Mouse (Mus musculus) layer of hippocampus, adult 2 months (tissue): ENCODE measurements at regions not wholly inside any gene's neighbourhood (a gene's known extent, or its start where the extent isn't known, plus 50 kb on each side); places are given as distances from the start of the nearest gene placed in this dataset.
A peak's percentile ranks its signal among the peaks of the same experiment; 100 is the strongest.

Experiments used
- DNase-seq, 2 experiments: peaks; one replicate each; pipeline ENCODE4 v3.0.0; 2022; ENCODE audit warnings: low spot score in 2 of 2
- H3K27ac ChIP-seq: fragments of 200-600 bp; 2 replicates; pipeline ENCODE4 v1.8.1; 2022
- H3K4me3 ChIP-seq: fragments of 200-600 bp; 2 replicates; pipeline ENCODE4 v1.8.1; 2022; ENCODE audit warnings: mild to moderate bottlenecking
- CTCF ChIP-seq: fragments of 200-600 bp; conservative IDR thresholded peaks from 2 replicates; pipeline ENCODE4 v1.8.1; 2022; ENCODE audit warnings: antibody characterized with exemption, mild to moderate bottlenecking, moderate library complexity

DNA sequence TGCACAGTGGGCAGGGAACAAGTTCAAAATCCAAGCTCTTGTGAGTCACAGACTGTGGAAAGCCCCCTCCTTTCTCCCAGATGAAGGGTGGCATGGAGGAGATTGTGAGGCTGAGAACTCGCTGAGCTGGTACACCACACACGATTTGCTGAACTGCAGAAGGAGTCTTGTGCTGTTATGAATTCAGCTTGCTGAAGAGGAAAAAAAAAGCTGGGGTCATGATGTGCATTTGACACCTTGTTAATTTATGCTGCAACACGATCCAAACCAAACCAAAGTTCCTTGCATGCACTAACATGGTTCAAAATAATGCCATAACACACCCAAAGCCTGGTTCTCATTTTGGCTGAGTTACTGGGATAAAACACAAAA lies 485.9 kb downstream of the Hdgfl1 start:
- H3K4me3 ChIP-seq: no peak overlapping the region
- TF ChIP-seq CTCF: no peak
- peak overlapping the region; percentile 46; the same call in 1 of the 2 replicates for H3K27ac ChIP-seq
- DNase-seq: no peak

DNA sequence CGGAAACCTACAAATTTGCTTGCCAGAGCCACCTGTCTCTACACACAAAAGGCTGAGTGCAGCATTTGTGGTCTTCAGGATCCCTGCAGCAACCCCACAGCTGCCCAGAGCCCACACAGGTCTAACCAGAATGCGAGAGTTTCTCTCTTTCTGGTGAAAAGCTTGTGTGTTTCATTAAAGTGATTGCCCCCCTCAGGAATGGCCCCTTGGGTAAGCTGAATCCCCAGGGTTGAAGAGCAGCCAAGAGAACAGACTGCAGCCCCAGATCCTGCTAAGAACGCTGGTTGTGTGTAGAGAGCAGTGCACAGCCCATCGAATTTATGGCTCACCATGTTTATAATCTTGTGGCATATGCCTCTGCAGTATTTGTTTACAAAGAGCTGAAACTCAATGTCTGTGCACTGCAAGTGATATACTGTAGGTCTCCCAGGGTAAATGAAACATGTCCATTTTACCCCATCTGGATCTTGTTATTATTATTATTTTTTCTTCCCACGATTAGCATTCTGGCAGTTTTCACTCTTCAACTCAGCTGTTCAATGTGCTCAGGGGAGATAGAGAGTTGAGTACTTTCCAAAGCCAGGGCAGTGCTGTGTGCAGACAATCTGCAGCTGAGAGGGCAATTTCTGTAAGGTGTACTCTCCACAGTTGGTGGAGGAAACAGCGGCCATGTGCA lies 486.4 kb downstream of the Hdgfl1 start:
- H3K27ac ChIP-seq: peak overlapping the region; percentile 46; the same call in 1 of the 2 replicates
- no peak overlapping the region for H3K4me3 ChIP-seq
- no peak for TF ChIP-seq CTCF
- peak; percentile 5 to 25 for DNase-seq

GRCm38 (mm10) chr13:26282291-26282690 lies 487.7 kb downstream of the Hdgfl1 start:
- DNase-seq: no peak

DNA sequence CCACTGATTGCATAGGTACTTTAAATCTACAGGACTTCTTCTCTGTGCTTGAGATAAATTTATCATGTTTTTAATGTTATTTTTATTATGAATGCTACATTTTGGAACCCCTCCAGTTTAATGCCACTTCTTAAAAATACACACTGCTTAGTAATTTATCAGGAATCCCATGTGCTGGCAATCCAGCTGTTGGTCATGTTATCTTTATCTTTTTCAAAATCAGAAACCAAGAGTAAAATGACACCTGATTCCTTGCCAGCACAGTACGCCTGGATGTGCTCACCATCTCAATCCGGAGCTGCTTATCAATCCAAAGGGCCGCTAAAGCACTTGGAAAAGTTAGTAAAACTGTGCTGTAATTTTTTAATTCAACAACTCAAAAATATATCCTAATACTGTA lies 497.1 kb downstream of the Hdgfl1 start:
- no peak for TF ChIP-seq CTCF
- no peak for DNase-seq

More at GRCm38 (mm10) chr13:26282291-26282690, 487.7 kb downstream of the Hdgfl1 start:
- no peak for TF ChIP-seq CTCF
- Histone ChIP-seq H3K4me3 (no peak overlapping the region), H3K27ac (no peak overlapping the region)

GRCm38 (mm10) chr13:26267501-26267900 lies 502.5 kb downstream of the Hdgfl1 start:
- Histone ChIP-seq H3K4me3 (no peak overlapping the region), H3K27ac (no peak overlapping the region)
- no peak for TF ChIP-seq CTCF
- no peak for DNase-seq

More for the DNA sequence above, 497.1 kb downstream of the Hdgfl1 start:
- no peak overlapping the region for H3K4me3 ChIP-seq
- H3K27ac ChIP-seq: no peak overlapping the region

DNA sequence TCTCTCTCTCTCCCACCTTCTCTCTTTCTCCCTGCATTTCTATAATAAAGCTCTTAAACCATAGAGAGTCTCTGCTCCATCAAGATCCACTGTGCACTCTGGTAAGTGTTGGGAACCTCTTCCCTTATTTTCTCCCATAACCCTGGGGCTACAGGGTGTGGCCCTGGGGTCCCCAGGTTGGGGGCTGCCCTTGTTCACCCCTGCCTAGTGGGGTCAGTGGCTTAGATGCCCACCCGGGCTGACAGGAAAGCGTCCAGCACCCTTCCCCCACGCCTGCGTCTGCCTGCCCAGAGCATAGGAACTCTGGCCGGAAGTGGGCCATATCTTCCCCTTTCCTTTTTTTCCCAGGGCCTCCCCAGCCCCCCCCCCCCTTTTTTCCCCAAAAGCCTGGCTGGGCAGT lies 534.0 kb downstream of the Hdgfl1 start:
- TF ChIP-seq CTCF: no peak
- Histone ChIP-seq H3K4me3 (no peak overlapping the region), H3K27ac (no peak overlapping the region)
- no peak for DNase-seq

DNA sequence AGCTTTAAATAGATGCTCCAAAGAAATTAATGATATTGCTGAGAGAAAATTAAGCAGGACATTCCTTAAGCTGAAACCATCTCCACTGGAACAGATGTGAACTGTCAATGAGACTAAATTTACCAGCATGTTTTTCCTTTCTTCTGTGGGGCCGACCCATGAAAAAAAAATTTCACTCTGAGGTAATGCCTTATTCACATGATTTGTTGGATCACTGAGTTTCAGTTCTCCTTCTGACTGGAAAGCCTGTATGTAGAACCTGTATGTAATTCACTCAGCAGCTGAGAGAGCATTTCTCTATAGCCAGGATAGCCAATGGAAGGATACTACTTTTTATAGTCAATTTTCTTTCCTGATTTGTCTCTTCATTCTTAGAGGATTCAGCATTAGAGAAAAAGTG lies 535.3 kb downstream of the Hdgfl1 start:
- no peak for DNase-seq
- TF ChIP-seq CTCF: no peak

DNA sequence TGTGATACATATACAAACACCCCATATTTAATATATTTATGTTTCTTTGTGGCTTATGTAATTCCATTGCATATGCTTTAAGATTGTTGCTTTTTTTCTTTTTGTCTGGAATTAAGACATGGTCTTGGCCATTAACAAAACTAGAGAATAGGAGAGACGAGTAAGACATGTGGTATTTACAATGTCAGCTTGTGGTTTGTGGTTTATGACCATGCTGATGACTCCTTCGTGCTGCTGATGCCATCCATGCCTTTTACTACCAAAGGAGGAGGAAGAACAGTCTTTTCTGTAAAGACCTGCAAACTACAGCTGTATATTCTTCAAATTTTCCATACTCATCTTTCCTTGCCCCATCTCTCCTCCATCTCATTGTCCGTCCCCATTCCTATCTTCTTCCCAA lies 552.7 kb downstream of the Hdgfl1 start:
- DNase-seq: no peak
- Histone ChIP-seq H3K4me3 (no peak overlapping the region), H3K27ac (no peak overlapping the region)
- TF ChIP-seq CTCF: no peak

More for the DNA sequence above, 535.3 kb downstream of the Hdgfl1 start:
- Histone ChIP-seq H3K27ac (no peak overlapping the region), H3K4me3 (no peak overlapping the region)

DNA sequence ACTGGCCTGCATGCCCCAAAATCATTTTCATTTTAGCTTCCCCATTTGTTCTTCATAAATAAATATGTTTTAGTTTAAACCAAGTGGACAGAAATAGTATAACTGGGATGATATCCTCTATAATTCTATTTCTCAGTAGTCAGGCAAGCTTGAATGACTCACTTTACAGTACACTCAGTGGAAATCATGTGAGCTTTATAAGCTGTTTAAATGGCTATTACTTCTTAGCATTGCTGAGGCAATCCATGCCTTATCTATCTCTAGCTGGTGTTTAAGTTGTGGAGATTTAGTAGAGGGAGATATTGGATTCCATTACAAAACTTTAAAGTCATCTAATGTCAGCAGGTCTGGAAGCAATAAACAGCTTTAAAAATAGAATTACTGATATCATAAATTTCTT lies 553.4 kb downstream of the Hdgfl1 start:
- TF ChIP-seq CTCF: no peak
- no peak for DNase-seq
- no peak overlapping the region for H3K4me3 ChIP-seq
- no peak overlapping the region for H3K27ac ChIP-seq

- Histone ChIP-seq H3K4me3 (no peak overlapping the region), H3K27ac (no peak overlapping the region)
- no peak for DNase-seq
- no peak for TF ChIP-seq CTCF
These were observed 564.3 kb downstream of the Hdgfl1 start for GRCm38 (mm10) chr13:26205532-26206105.

DNA sequence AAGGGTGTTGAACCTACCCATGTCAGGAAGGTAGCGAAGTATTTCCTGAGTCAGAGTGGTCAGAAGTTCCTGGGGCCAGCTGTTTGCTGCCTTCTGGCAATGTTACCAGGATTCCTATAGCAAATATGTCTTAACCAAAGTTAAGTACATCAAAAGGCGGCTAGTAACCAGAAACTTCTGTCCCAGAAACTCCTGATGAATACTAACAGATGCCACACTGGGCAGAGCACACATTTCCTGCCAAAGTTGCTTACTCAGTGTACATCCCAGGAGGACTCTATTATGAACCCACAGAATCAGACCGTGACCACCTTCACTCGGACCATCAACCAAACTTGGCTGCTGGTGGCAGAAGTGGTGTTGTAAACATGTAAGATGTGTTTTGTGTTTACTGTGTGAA lies 575.3 kb downstream of the Hdgfl1 start:
- DNase-seq: no peak
- no peak for TF ChIP-seq CTCF
- H3K4me3 ChIP-seq: no peak overlapping the region
- no peak overlapping the region for H3K27ac ChIP-seq

GRCm38 (mm10) chr13:26183879-26184278 lies 586.1 kb downstream of the Hdgfl1 start:
- TF ChIP-seq CTCF: no peak
- no peak overlapping the region for H3K27ac ChIP-seq
- DNase-seq: no peak
- H3K4me3 ChIP-seq: no peak overlapping the region

DNA sequence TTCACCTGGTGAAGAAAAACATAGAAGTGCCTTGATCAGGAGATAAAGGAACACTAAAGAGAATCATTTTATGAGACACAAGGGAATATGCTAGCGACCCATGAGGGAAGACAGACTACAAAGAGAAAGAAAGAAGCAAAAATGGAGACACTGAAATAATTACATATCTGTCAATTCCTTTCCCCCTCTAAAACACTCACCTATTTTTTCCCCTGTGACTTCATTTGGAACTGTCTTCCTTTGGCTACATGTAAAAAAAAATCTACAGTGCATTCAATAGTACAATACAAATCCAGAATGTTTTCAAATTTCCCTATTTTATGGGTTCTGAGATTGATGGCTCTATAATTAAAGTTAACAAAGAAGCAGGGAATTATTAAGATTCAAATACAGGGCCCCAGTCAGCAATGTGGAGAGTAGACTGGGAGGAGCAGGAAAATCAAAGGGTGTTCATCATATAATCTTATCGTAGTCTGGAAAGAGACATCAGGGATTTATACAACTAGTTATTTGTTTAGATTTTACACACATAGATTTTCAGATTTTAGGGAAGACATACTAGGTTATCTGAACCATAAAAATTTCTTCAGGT lies 598.0 kb downstream of the Hdgfl1 start:
- no peak for DNase-seq
- Histone ChIP-seq H3K27ac (no peak overlapping the region), H3K4me3 (no peak overlapping the region)
- no peak for TF ChIP-seq CTCF

- Histone ChIP-seq H3K27ac (no peak overlapping the region), H3K4me3 (no peak overlapping the region)
- no peak for TF ChIP-seq CTCF
- DNase-seq: no peak
These were observed 600.3 kb downstream of the Hdgfl1 start for GRCm38 (mm10) chr13:26169641-26170040.
